Mouse (Mus musculus): ENCODE measurements around the gene Zfp831. TPM values are rescaled to one million over a fixed set of nuclear protein-coding genes. Genes with fewer than 3 reads are reported as not detected.

Gene Zfp831
- total RNA-seq, 4 experiments from 2014 or later: 13.3 to 17.1 (median 15.1) TPM

DNA sequence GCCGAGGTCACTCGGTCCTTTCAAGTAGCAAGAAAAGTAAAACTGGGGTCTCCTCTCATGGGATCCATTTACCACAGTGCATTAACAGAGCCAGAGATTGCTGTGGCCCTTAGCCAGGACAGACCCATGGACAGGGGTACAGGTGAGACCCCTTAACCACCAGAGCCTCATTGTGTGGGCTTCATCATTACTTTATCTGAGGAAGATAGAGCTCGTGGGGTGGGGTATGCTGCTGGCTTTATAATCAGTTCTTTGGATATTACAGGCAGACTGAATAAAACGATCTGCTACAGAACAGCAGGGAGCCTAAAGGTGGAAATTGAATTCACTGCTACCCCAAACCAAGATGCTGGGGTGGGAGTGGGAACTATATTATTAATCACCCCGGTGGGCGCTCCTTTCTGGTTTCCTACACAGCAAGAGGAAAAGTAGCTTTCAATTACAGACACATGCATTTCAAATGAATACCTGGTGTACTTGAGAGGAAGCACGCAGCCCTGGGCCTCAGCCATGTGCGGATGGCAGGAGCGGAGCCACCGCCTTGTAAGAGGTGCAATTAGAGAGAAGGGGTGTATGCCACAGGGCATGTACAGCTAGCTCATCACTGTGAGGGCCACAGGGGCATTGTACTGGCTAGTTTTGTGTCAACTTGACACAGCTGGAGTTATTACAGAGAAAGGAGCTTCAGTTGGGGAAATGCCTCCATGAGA, 83.9 kb downstream of the Zfp831 start:
- DNase-seq (ENCODE audit: low spot score in 2 of 2): no peak

DNA sequence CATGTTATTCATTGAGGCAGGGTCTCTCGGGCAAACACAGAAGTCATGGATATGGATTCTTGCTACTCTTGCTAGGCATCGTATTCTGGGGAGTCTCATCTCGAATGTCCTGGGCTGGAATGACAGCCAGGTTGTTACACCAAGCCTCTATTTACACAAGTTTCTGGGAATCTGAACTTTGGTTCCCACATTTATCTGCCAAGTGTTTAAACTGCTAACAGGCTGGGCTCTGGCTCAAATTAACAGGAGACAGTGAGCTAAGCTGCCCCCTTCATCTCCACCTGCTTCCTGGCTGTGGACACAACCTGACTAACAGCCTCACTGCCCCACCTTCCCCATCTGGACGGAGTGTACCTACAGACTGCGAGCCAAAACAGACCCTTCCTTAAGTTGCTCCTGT, 88.6 kb downstream of the Zfp831 start:
- DNase-seq (ENCODE audit: low spot score in 2 of 2): no peak

DNA sequence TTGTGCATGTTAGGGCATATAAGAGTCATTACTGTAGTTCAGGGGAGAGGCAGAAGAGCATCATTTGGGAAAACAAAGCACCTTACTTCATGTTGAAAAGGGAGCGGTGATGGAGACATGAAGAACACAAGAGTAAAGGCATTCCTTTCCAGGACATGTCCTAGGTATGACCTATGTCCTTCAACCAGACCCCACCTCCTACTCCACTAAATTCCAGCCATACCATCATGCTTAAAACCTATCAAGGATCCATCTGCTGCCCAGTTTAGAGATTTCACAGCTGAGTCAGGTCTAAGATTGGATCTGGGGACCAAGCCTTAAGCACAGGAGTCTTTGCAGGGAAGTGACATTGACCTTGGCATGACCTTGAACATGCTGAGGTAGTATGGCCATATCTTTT, 91.9 kb downstream of the Zfp831 start:
- DNase-seq (ENCODE audit: low spot score in 2 of 2): no peak

DNA sequence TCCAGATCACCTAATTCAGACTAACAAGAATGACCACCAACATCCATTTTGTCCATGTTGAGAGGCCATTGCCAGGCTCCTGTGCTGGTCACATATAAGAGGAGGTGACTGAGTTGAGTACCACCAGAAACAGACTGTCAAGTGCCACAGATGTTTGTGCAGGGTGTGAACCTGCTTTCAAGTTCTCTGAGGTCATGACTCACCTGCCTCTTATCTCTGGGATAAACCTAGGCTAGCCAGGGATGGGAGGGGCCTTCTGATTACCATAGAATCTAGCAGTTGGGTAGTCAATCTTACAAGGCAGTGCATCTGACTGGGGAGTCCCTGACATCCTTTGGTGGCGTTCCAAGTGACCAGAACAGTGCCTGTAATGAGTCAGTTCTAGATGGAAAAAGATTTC, 103.8 kb downstream of the Zfp831 start:
- DNase-seq (ENCODE audit: low spot score in 2 of 2): no peak

DNA sequence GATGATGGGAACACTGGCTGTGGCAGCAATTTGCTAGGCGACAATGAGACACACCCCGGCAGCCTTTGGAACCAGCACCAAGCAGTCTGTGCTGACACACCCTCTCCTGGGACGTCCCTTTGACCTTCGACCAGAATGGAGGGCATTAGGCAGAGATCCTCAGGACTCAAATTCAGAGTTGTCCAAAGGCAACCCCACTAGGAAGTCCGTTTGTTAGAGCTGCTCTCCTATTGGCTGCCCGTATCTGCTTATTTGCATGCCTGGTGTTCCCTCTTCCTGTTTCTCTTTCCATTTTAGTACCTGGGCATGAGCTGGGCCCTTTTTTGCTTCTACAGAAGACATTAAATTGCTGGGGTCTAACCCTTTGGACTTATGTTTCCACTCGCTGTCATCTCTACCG, 105.0 kb downstream of the Zfp831 start:
- no peak for DNase-seq (ENCODE audit: low spot score in 2 of 2)

DNA sequence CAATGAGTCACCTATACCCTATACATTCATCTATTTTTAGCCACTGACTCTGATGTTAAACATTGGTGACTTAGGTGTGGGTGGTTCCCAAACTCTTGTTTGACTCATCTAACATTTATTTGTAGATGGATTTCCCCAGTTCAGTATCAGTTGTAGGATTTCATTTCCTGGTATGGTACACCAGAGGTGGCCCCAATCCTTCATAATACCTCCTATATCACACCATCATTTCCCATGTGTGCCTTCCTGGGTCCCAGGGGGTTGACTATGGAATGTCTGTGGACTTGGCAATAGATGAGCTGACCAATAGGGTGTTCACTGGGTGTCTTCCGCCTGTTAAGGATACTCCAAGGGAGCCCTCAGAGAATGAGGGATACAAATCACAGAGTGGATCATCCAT, 109.9 kb downstream of the Zfp831 start:
- DNase-seq (ENCODE audit: low spot score in 2 of 2): no peak

DNA sequence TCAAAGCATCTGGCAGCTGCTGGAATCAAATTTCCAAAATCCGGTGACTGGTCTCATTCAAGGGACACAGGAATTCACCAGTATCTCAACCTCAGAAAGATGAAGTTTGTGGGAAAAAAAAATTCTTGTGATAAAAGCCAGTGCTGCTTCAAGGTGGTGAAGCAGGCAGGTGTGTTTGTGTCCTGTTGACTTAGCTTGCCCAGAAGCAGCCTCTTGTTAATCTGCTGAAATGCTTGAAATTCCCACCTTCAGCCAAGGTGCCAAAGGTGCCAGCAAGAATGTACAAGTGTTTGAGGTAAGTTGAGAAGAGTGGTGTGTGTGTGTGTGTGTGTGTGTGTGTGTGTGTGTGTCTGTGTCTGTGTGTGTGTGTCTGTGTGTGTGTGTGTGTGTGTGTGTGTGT, 110.9 kb downstream of the Zfp831 start:
- DNase-seq (ENCODE audit: low spot score in 2 of 2): no peak

DNA sequence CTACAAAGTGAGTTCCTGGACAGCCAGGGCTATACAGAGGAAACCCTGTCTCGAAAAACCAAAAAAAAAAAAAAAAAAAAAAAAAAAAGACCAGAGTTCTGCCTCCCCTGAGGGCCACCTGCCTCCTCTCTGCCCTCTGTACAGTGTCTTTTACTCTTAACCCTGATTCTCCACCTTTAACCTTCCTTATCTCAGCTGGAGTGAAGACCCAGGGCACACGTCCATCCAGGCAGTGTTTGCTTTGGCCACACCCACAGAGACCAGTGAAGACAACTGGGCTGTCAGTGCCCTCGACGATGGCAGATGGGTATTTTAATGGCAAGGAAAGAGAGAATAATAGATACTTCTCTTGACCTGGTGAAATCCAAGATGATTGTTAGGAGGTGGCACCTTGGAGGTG, 115.9 kb downstream of the Zfp831 start:
- no peak for DNase-seq (ENCODE audit: low spot score in 2 of 2)

Other genes starting within 250 kb of the Zfp831 start
- 10 to 100 TPM; 50.1 to 55.5 (median 53.0) TPM for gene Nelfcd, start 227.7 kb upstream of the Zfp831 start, total RNA-seq (2022)
- 100 to 1,000 TPM in 2 of 4 experiments, 10 to 100 TPM in 2; 46.1 to 188 (median 93.9) TPM for gene Ctsz, start 204.5 kb upstream of the Zfp831 start, total RNA-seq (2022)
- gene Tubb1, start 192.8 kb upstream of the Zfp831 start, total RNA-seq (2022): under 1 TPM in 2 of 4 experiments, not detected in 2; 0.23 to 0.87 TPM
- 100 to 1,000 TPM; 263 to 320 (median 287) TPM for gene Atp5e, start 179.4 kb upstream of the Zfp831 start, total RNA-seq (2022)
- gene Prelid3b, start 170.5 kb upstream of the Zfp831 start, total RNA-seq (2022): 10 to 100 TPM; 48.1 to 58.5 (median 53.5) TPM
- gene Edn3, start 117.1 kb downstream of the Zfp831 start, total RNA-seq (2022): 1 to 10 TPM; 5.1 to 7.7 (median 6.0) TPM

Measured in left cerebral cortex, adult 8-10 months (tissue).